Mouse (Mus musculus) CH12.LX (cell line): ENCODE measurements around the gene Gm44596. TPM values are rescaled to one million over a fixed set of nuclear protein-coding genes. Genes with fewer than 3 reads are reported as not detected.

Experiments used
- DNase-seq: peaks from one replicate; pipeline ENCODE4 v3.0.0-alpha.2; 2013; ENCODE audit errors: extremely low read depth
- H3K27ac ChIP-seq: 2 replicates; pipeline ENCODE4 v1.5.1; 2012; ENCODE audit warnings: low read depth, mild to moderate bottlenecking, control low read depth, moderate library complexity; ENCODE audit not compliant: insufficient read depth
- H3K27me3 ChIP-seq: replicated peaks from 2 replicates; pipeline ENCODE3; 2012; ENCODE audit warnings: inconsistent platforms
- H3K36me3 ChIP-seq, 2 experiments: replicated peaks in 1 of 2; 2 replicates each; pipeline versions ENCODE3 to v1.6.1; 2012; ENCODE audit warnings: inconsistent platforms in 1 of 2, low read length in 1 of 2, mild to moderate bottlenecking in 1 of 2, mixed read lengths in 1 of 2, moderate library complexity in 1 of 2; ENCODE audit not compliant: control insufficient read depth in 1 of 2, insufficient read depth in 1 of 2
- H3K4me1 ChIP-seq, 2 experiments: 2 replicates each; pipeline ENCODE4 v1.6.1; 2012; ENCODE audit warnings: inconsistent platforms in 1 of 2, moderate library complexity in 1 of 2; ENCODE audit not compliant: insufficient read depth in 2 of 2, control insufficient read depth in 1 of 2
- H3K4me2 ChIP-seq: 2 replicates; pipeline ENCODE4 v1.6.1; 2012; ENCODE audit warnings: low read depth, mild to moderate bottlenecking, control low read depth; ENCODE audit not compliant: poor library complexity, insufficient read depth, severe bottlenecking
- H3K4me3 ChIP-seq, 3 experiments: fragments of 150-350 bp in 1 of 3; sonication (generic) in 1 of 3; replicated peaks in 1 of 3; 2 replicates each; pipeline versions ENCODE3 to v1.5.1; 2011 to 2012; ENCODE audit warnings: low read depth in 2 of 3, low read length in 2 of 3, mild to moderate bottlenecking in 2 of 3, moderate library complexity in 2 of 3, control low read depth in 1 of 3, improper control_type of control experiment in 1 of 3, inconsistent platforms in 1 of 3, mixed read lengths in 1 of 3; ENCODE audit not compliant: poor library complexity in 1 of 3
- H3K79me2 ChIP-seq: replicated peaks from 2 replicates; pipeline ENCODE4 v1.6.1; 2012; ENCODE audit warnings: mild to moderate bottlenecking, moderate library complexity; ENCODE audit not compliant: control insufficient read depth, poor library complexity, insufficient read depth, severe bottlenecking; ENCODE audit errors: extremely low read depth
- H3K9ac ChIP-seq: 2 replicates; pipeline ENCODE4 v1.6.1; 2012; ENCODE audit warnings: low read depth, mild to moderate bottlenecking, control low read depth, moderate library complexity; ENCODE audit not compliant: insufficient read depth
- H3K9me3 ChIP-seq: replicated peaks from 2 replicates; pipeline ENCODE3; 2012; ENCODE audit warnings: low read length, inconsistent platforms, mixed read lengths
- BHLHE40 ChIP-seq: IDR thresholded peaks from 2 replicates; pipeline ENCODE4 v1.6.1; 2011; ENCODE audit warnings: mild to moderate bottlenecking, low read depth, low read length, improper control_type of control experiment
- CHD2 ChIP-seq: IDR thresholded peaks from 2 replicates; pipeline ENCODE4 v1.6.1; 2011; ENCODE audit warnings: low read length, improper control_type of control experiment
- CTCF ChIP-seq, 2 experiments: IDR thresholded peaks in 1 of 2; conservative IDR thresholded peaks in 1 of 2; 2 replicates each; pipeline ENCODE4 v1.5.1; 2011 to 2012; ENCODE audit warnings: low read depth in 2 of 2, low read length in 2 of 2, improper control_type of control experiment in 1 of 2, inconsistent platforms in 1 of 2, mild to moderate bottlenecking in 1 of 2, moderate library complexity in 1 of 2
- ELF1 ChIP-seq: IDR thresholded peaks from 2 replicates; pipeline ENCODE4 v1.6.1; 2014; ENCODE audit warnings: low read depth, mild to moderate bottlenecking, inconsistent platforms, low read length, improper control_type of control experiment
- ETS1 ChIP-seq: conservative IDR thresholded peaks from 2 replicates; pipeline ENCODE4 v1.6.1; 2012; ENCODE audit warnings: low read depth, mild to moderate bottlenecking, inconsistent platforms, low read length, improper control_type of control experiment, moderate library complexity
- IRF4 ChIP-seq: IDR thresholded peaks from 2 replicates; pipeline ENCODE4 v1.6.1; 2014; ENCODE audit warnings: low read depth, mild to moderate bottlenecking, inconsistent platforms, low read length, improper control_type of control experiment
- JUN ChIP-seq: IDR thresholded peaks from 2 replicates; pipeline ENCODE4 v1.6.1; 2011; ENCODE audit warnings: low read depth, mild to moderate bottlenecking, low read length, improper control_type of control experiment, moderate library complexity; ENCODE audit not compliant: insufficient read depth
- MAFK ChIP-seq: IDR thresholded peaks from 2 replicates; pipeline ENCODE4 v1.6.1; 2011; ENCODE audit warnings: low read length, improper control_type of control experiment; ENCODE audit not compliant: insufficient replicate concordance
- MEF2A ChIP-seq: IDR thresholded peaks from 2 replicates; pipeline ENCODE4 v1.6.1; 2014; ENCODE audit warnings: low read depth, mild to moderate bottlenecking, inconsistent platforms, low read length, improper control_type of control experiment, borderline replicate concordance
- MYC ChIP-seq: IDR thresholded peaks from 2 replicates; pipeline ENCODE4 v1.6.1; 2011; ENCODE audit warnings: low read depth, mild to moderate bottlenecking, improper control_type of control experiment, low read length
- POLR2A ChIP-seq: IDR thresholded peaks from 2 replicates; pipeline ENCODE4 v1.6.1; 2011; ENCODE audit warnings: low read depth, mild to moderate bottlenecking, improper control_type of control experiment, low read length
- POLR2AphosphoS2 ChIP-seq: IDR thresholded peaks from 2 replicates; pipeline ENCODE4 v1.6.1; 2011; ENCODE audit warnings: low read depth, low read length, improper control_type of control experiment
- RAD21 ChIP-seq: IDR thresholded peaks from 2 replicates; pipeline ENCODE4 v1.6.1; 2011; ENCODE audit warnings: low read depth, mild to moderate bottlenecking, low read length, improper control_type of control experiment, moderate library complexity
- RCOR1 ChIP-seq: conservative IDR thresholded peaks from 2 replicates; pipeline ENCODE4 v1.6.1; 2012; ENCODE audit warnings: low read depth, mild to moderate bottlenecking, inconsistent platforms, low read length, improper control_type of control experiment
- TBP ChIP-seq: conservative IDR thresholded peaks from 2 replicates; pipeline ENCODE4 v1.6.1; 2011; ENCODE audit warnings: low read depth, low read length, improper control_type of control experiment
- UBTF ChIP-seq: IDR thresholded peaks from 2 replicates; pipeline ENCODE4 v1.6.1; 2012; ENCODE audit warnings: low read depth, mild to moderate bottlenecking, inconsistent platforms, low read length, improper control_type of control experiment, moderate library complexity
- dilution Hi-C: fragments of 300-500 bp; cut with MboI; formaldehyde crosslinking; loops from 2 replicates; pipeline ENCODE4 v1.14.3; 2020; ENCODE audit warnings: low sequenced_read_pairs; ENCODE audit not compliant: extremely low pct_unique_long_range_greater_than_20kb, extremely low pct_ligation_motif_present
- in situ Hi-C: fragments of 300-500 bp; cut with MboI; formaldehyde crosslinking; loops from 3 replicates; pipeline ENCODE4 v1.14.3; 2019; ENCODE audit warnings: low sequenced_read_pairs, low pct_ligation_motif_present, low pct_unique_long_range_greater_than_20kb, mixed read lengths
- polyA plus RNA-seq: library from polyadenylated mRNA; unstranded; fragments of >175 nt; gene quantifications from 2 replicates; pipeline ENCODE4 v1.2.1, GENCODE M21; 2012; ENCODE audit warnings: low read depth; ENCODE audit not compliant: insufficient read length
- total RNA-seq, 2 experiments: library from RNA; depleted of rRNA; stranded (reverse); fragments of 300-350 nt in 1 of 2; fragments of >200 nt in 1 of 2; gene quantifications; 2 replicates each; pipeline ENCODE4 v1.2.3; 2012 to 2014

Gene Gm44596
- total and polyA plus RNA-seq, 3 experiments: not detected

DNA sequence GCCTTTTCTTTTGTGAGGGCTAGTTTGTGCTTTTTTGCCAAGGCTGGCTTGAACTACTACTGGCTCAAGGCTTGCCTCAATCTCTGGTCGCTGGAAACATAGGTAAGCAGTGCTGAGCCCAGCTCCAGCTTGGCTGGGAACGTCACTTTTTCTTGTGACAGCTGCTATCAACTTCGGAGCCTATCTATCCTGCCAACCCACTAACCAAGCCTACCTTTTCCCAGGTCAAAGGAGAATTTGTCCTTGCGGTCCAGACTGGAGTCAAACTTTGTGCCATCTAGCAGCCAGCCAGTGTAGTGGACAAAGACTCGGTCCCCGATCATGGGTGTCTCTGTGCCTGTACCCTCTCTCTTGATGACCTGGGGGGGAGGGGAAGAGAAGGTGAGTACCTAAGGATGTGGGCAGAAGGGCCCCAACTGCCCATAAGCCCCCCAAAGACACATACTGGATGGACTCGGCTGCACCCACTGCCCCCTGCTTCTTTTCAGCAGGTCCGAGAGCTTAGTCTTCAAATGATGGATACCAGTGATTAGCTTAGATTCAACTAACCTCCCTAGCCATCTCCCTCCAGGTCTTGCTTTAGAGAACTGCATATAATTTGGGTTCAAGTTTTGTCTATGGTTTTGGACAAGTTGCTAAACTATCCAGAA is 61.2 kb downstream of the Gm44596 start:
- Histone ChIP-seq H3K4me2 (peak overlapping the region; percentile 89), H3K4me3 (peak overlapping the region in 1 of 3 experiments; percentile 100), H3K27me3 (no peaks in the 10 kb centered on the region), H3K79me2 (peaks cover 27% of the 10 kb centered on the region), H3K36me3 (peaks cover 49 to 53% of the 10 kb centered on the region in 2 experiments), H3K9ac (peak overlapping the region; percentile 87; the same call in 1 of the 2 replicates), H3K4me1 (peaks cover 5 to 18% of the 10 kb centered on the region in 2 experiments; a peak in 3 of 4 replicates), H3K27ac (no peak overlapping the region), H3K9me3 (no peaks in the 10 kb centered on the region)
- TF ChIP-seq JUN (no peak), POLR2A (no peak), ETS1 (no peak), ELF1 (no peak), MYC (no peak), BHLHE40 (no peak), RAD21 (no peak), POLR2AphosphoS2 (no peak), UBTF (no peak), RCOR1 (no peak), IRF4 (no peak), CHD2 (no peak)
- DNase-seq: no peak
- in situ Hi-C loops: no loop called here
- dilution Hi-C loops: no loop called here

DNA sequence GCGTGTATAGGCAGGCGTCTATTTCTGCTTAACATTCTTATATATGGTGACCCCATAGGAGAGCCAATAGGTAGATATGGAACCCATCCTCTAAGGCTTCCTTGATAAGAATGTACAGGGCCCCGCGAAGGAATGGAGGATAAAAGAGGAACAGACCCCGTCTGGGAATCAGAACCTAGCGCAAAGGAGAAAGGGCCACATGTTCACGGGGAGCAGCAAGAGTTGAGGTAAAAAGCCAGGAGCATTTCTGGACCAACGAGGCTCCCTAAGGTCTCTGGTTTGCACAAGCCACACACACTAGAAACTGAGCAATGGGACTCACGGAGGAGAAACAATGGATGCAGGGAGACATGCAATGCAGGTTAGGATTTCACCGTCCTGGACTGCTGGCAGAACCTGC is 62.0 kb downstream of the Gm44596 start:
- Histone ChIP-seq H3K4me1 (peaks cover 5 to 18% of the 10 kb centered on the region in 2 experiments; a peak in 3 of 4 replicates), H3K4me2 (peak overlapping the region; percentile 89), H3K36me3 (peaks cover 41 to 46% of the 10 kb centered on the region in 2 experiments), H3K9ac (peak overlapping the region; percentile 87), H3K27ac (no peak overlapping the region), H3K79me2 (peaks cover 27% of the 10 kb centered on the region), H3K9me3 (no peaks in the 10 kb centered on the region), H3K4me3 (peak overlapping the region; percentile 86 to 100 (median 99)), H3K27me3 (no peaks in the 10 kb centered on the region)
- DNase-seq: no peak
- in situ Hi-C loops: no loop called here
- dilution Hi-C loops: no loop called here
- TF ChIP-seq RCOR1 (no peak), MAFK (no peak), CTCF (conservative IDR thresholded peaks at IDR 0.05 in 1 of 2, IDR thresholded peaks at IDR 0.05 in 1 of 2; ENCODE audit: low read depth in 2 of 2, low read length in 2 of 2) (no peak), MEF2A (no peak), POLR2AphosphoS2 (no peak), TBP (no peak), CHD2 (no peak), RAD21 (no peak)
